ENCODE assay signal across 8 mouse cellular contexts in genomic region chr1:161250031-161250603, GRCm38 (mm10). TPM values are rescaled to one million over a fixed set of nuclear protein-coding genes. Genes with fewer than 3 reads are reported as not detected.
A peak's percentile ranks its signal among the peaks of the same experiment; 100 is the strongest.
DNase-seq lines count a peak whose midpoint lies in the region; ATAC-seq and TF ChIP-seq lines count a peak whose summit lies in the region.

No protein-coding gene starts in this region.

- no peaks in the 10 kb centered on the region; the same call in 1 of the 2 replicates for H3K36me3 ChIP-seq in embryonic facial prominence, embryonic 11.5 days (replicated peaks; ENCODE audit: control insufficient read depth, insufficient read depth, low read depth, low read length)
- H3K36me3 ChIP-seq in heart, embryonic 14.5 days (ENCODE audit: control insufficient read depth, insufficient read depth, low read length): peaks cover 22% of the 10 kb centered on the region
- no peaks in the 10 kb centered on the region for H3K36me3 ChIP-seq in neural tube, embryonic 14.5 days (ENCODE audit: control insufficient read depth, insufficient read depth, low read length)

- TF ChIP-seq CTCF in lung, adult 2 months (IDR thresholded peaks at IDR 0.05; ENCODE audit: insufficient read depth, low read length): no peak

- WGBS in embryonic facial prominence, embryonic 11.5 days: under 1% methylated on average over 15 of the region's 15 CpGs
- 3% methylated on average over 15 of the region's 15 CpGs for WGBS in heart, embryonic 14.5 days
- WGBS in lung, adult 2 months: 3% methylated on average over 15 of the region's 15 CpGs
- 2% methylated on average over 15 of the region's 15 CpGs for WGBS in neural tube, embryonic 14.5 days

- peak overlapping the region; percentile 89 for H3K4me2 ChIP-seq in embryonic facial prominence, embryonic 11.5 days (ENCODE audit: low read depth, low read length)
- H3K4me2 ChIP-seq in heart, embryonic 14.5 days (ENCODE audit: low read length): peak overlapping the region; percentile 75
- peak overlapping the region; percentile 67 for H3K4me2 ChIP-seq in neural tube, embryonic 14.5 days (ENCODE audit: low read depth, low read length)

- H3K4me3 ChIP-seq in embryonic facial prominence, embryonic 11.5 days (ENCODE audit: low read depth, low read length): peak overlapping the region; percentile 85
- H3K4me3 ChIP-seq in heart, embryonic 14.5 days (ENCODE audit: control insufficient read depth in 1 of 2, insufficient read depth in 1 of 2, low read depth in 1 of 2, low read length in 2 of 2): peak overlapping the region; percentile 61 to 83
- H3K4me3 ChIP-seq in lung, adult 2 months (replicated peaks; ENCODE audit: extremely low read depth, low read depth, low read length): peak overlapping the region; percentile 88
- peak overlapping the region; percentile 54 for H3K4me3 ChIP-seq in neural tube, embryonic 14.5 days (ENCODE audit: low read depth, low read length)

- peaks cover 2% of the 10 kb centered on the region; the same call in 1 of the 2 replicates for H3K4me1 ChIP-seq in embryonic facial prominence, embryonic 11.5 days (ENCODE audit: control insufficient read depth, insufficient read depth, low read length)
- peaks cover 10 to 35% of the 10 kb centered on the region in 2 experiments for H3K4me1 ChIP-seq in heart, embryonic 14.5 days (ENCODE audit: control insufficient read depth in 2 of 2, insufficient read depth in 2 of 2, low read length in 2 of 2)
- H3K4me1 ChIP-seq in lung, adult 2 months (ENCODE audit: control insufficient read depth, insufficient read depth, low read length): peaks cover 19% of the 10 kb centered on the region
- H3K4me1 ChIP-seq in neural tube, embryonic 14.5 days (ENCODE audit: control insufficient read depth, insufficient read depth, low read length): peaks cover 22% of the 10 kb centered on the region

- peak; percentile 2 for ATAC-seq in CD4-positive, CD25-positive, alpha-beta regulatory T cell, adult 4 months
- peak; percentile 64 for ATAC-seq in embryonic facial prominence, embryonic 11.5 days (replicated peaks; ENCODE audit: insufficient number of reproducible peaks, low FRiP score, low TSS enrichment, low read depth)
- ATAC-seq in heart, embryonic 14.5 days (ENCODE audit: insufficient number of reproducible peaks, insufficient read depth, low FRiP score, low read depth): peak; percentile 42; the same call in 1 of the 2 replicates
- peak; percentile 58 for ATAC-seq in neural tube, embryonic 14.5 days (ENCODE audit: low read depth)

- peak; percentile 72; the same call in 1 of the 2 replicates for TF ChIP-seq POLR2A in lung, adult 2 months (IDR thresholded peaks at IDR 0.05; ENCODE audit: borderline replicate concordance, extremely low read depth, low read depth, low read length)

- no peaks in the 10 kb centered on the region for H3K9me3 ChIP-seq in embryonic facial prominence, embryonic 11.5 days (replicated peaks; ENCODE audit: control insufficient read depth, low read length)
- no peaks in the 10 kb centered on the region for H3K9me3 ChIP-seq in heart, embryonic 14.5 days (ENCODE audit: control insufficient read depth, low read length)
- H3K9me3 ChIP-seq in neural tube, embryonic 14.5 days (ENCODE audit: control insufficient read depth, low read length): no peaks in the 10 kb centered on the region

- peak overlapping the region; percentile 92 for H3K9ac ChIP-seq in embryonic facial prominence, embryonic 11.5 days (replicated peaks; ENCODE audit: low read length)
- H3K9ac ChIP-seq in heart, embryonic 14.5 days (ENCODE audit: low read length): peak overlapping the region; percentile 93
- peak overlapping the region; percentile 74 for H3K9ac ChIP-seq in neural tube, embryonic 14.5 days (replicated peaks; ENCODE audit: low read depth, low read length)

- peak; percentile 84 for DNase-seq in adrenal gland, adult 2 months
- DNase-seq in embryonic facial prominence, embryonic 11.5 days (ENCODE audit: low spot score): peak; percentile 79
- peak; percentile 36 to 63 for DNase-seq in kidney, postnatal 25 days
- peak; percentile 60 for DNase-seq in lung, adult 2 months
- DNase-seq in urinary bladder, postnatal 4 days (ENCODE audit: low spot score in 2 of 2): no peak

- no peaks in the 10 kb centered on the region for H3K27me3 ChIP-seq in embryonic facial prominence, embryonic 11.5 days (ENCODE audit: control insufficient read depth, insufficient read depth, low read length)
- no peaks in the 10 kb centered on the region; the same call in 1 of the 2 replicates for H3K27me3 ChIP-seq in heart, embryonic 14.5 days (ENCODE audit: control insufficient read depth, insufficient read depth, low read length)
- no peaks in the 10 kb centered on the region for H3K27me3 ChIP-seq in neural tube, embryonic 14.5 days (ENCODE audit: control insufficient read depth, insufficient read depth, low read length)

- peak overlapping the region; percentile 0; the same call in 1 of the 2 replicates for H3K27ac ChIP-seq in embryonic facial prominence, embryonic 11.5 days (replicated peaks; ENCODE audit: low read depth, low read length)
- H3K27ac ChIP-seq in heart, embryonic 14.5 days (replicated peaks in 1 of 2; ENCODE audit: control insufficient read depth in 1 of 2, insufficient read depth in 1 of 2, low read depth in 2 of 2, low read length in 2 of 2): peak overlapping the region; percentile 56 to 87
- no peak overlapping the region for H3K27ac ChIP-seq in neural tube, embryonic 14.5 days (ENCODE audit: low read depth, low read length)

RNA-seq across cellular contexts. Expression of gene Prdx6, which starts 0.9 kb away (rescaled TPM):
- 100 to 1,000 TPM; 272 to 325 TPM for polyA plus RNA-seq in CD4-positive, CD25-positive, alpha-beta regulatory T cell, adult 4 months (2017; shearing (Covaris generic))
- 100 to 1,000 TPM; 283 to 597 TPM for total RNA-seq in adrenal gland, adult 2 months (2021)
- polyA plus RNA-seq in adrenal gland, adult 2 months (2012; rRNA removed): 103 and 130 TPM in 2 replicates
- 642 and 648 TPM in 2 replicates for polyA plus RNA-seq in embryonic facial prominence, embryonic 11.5 days (2014; fragmentation: Nextera tagmentation; extraction: Ambion mirVana)
- polyA plus RNA-seq in heart, embryonic 14.5 days (2014; fragmentation: Nextera tagmentation; extraction: Ambion mirVana): 383 and 410 TPM in 2 replicates
- polyA plus RNA-seq in lung, adult 2 months (2012; rRNA removed): 304 and 466 TPM in 2 replicates
- 154 and 180 TPM in 2 replicates for polyA plus RNA-seq in neural tube, embryonic 14.5 days (2014; fragmentation: Nextera tagmentation; extraction: Ambion mirVana)

Comparison
In these comparisons a context has a peak if more than half of its experiments do, and no peak if none do; other contexts are left out.
1. ATAC-seq: peak in every context shown above with its lines; median percentile 64 in embryonic facial prominence, embryonic 11.5 days; 58 in neural tube, embryonic 14.5 days; 42 in heart, embryonic 14.5 days; 2 in CD4-positive, CD25-positive, alpha-beta regulatory T cell, adult 4 months.
2. DNase-seq: peak in adrenal gland, adult 2 months (single experiment), embryonic facial prominence, embryonic 11.5 days (single experiment), kidney, postnatal 25 days (2 of 2) and lung, adult 2 months (single experiment); none in urinary bladder, postnatal 4 days (0 of 2).
3. Peak in every context shown above with its lines, with median percentiles within 50 percentile points of each other: H3K4me2 ChIP-seq, H3K4me3 ChIP-seq and H3K9ac ChIP-seq.